Mouse (Mus musculus) limb, embryonic 14.5 days (tissue): Measurements from ENCODE around the gene Trim5. TPM values are rescaled to one million over a fixed set of nuclear protein-coding genes. Genes with fewer than 3 reads are reported as not detected.

Experiments
- ATAC-seq: fragments of 200-750 bp; cut with Nextera tagmentation; 2 replicates; pipeline ENCODE4 v1.8.0; 2017; ENCODE audit warnings: low read depth, moderate number of reproducible peaks, moderate TSS enrichment; ENCODE audit not compliant: low FRiP score
- DNase-seq: peaks from one replicate; pipeline ENCODE4 v3.0.0-alpha.2; 2015; ENCODE audit warnings: low spot score
- H3K27ac ChIP-seq: fragments of 300-500 bp; sonication (generic); replicated peaks from 2 replicates; pipeline ENCODE4 v1.5.1; 2014; ENCODE audit warnings: low read depth, mild to moderate bottlenecking, low read length, moderate library complexity, mixed read lengths
- H3K27me3 ChIP-seq: fragments of 300-500 bp; sonication (generic); 2 replicates; pipeline ENCODE4 v1.6.1; 2014; ENCODE audit warnings: low read length, mixed read lengths; ENCODE audit not compliant: control insufficient read depth, insufficient read depth
- H3K36me3 ChIP-seq: fragments of 300-500 bp; sonication (generic); 2 replicates; pipeline ENCODE4 v1.6.1; 2014; ENCODE audit warnings: mild to moderate bottlenecking, low read length, moderate library complexity, mixed read lengths; ENCODE audit not compliant: control insufficient read depth, insufficient read depth
- H3K4me1 ChIP-seq: fragments of 300-500 bp; sonication (generic); 2 replicates; pipeline ENCODE4 v1.6.1; 2014; ENCODE audit warnings: antibody characterized with exemption, low read length, mixed read lengths; ENCODE audit not compliant: control insufficient read depth, insufficient read depth
- H3K4me2 ChIP-seq: fragments of 300-500 bp; sonication (generic); replicated peaks from 2 replicates; pipeline ENCODE4 v1.6.1; 2014; ENCODE audit warnings: low read depth, mild to moderate bottlenecking, low read length, moderate library complexity; ENCODE audit not compliant: severe bottlenecking
- H3K4me3 ChIP-seq: fragments of 300-500 bp; sonication (generic); replicated peaks from 2 replicates; pipeline ENCODE4 v1.5.1; 2014; ENCODE audit warnings: low read length
- H3K9ac ChIP-seq: fragments of 300-500 bp; sonication (generic); 2 replicates; pipeline ENCODE4 v1.6.1; 2014; ENCODE audit warnings: mild to moderate bottlenecking, low read depth, low read length, moderate library complexity; ENCODE audit not compliant: severe bottlenecking
- H3K9me3 ChIP-seq: fragments of 300-500 bp; sonication (generic); 2 replicates; pipeline ENCODE4 v1.6.1; 2016; ENCODE audit warnings: low read length; ENCODE audit not compliant: control insufficient read depth
- POLR2A ChIP-seq: fragments of 200-500 bp; IDR thresholded peaks from 2 replicates; pipeline ENCODE4 v1.8.0; 2012; ENCODE audit warnings: inconsistent platforms, mild to moderate bottlenecking, moderate library complexity, borderline replicate concordance; ENCODE audit not compliant: insufficient read depth, insufficient read length; ENCODE audit errors: extremely low read depth
- WGBS: fragments of 180-500 bp; shearing (Covaris S2); extraction: QIAGEN DNeasy Blood & Tissue Kit; methylation state at CpG from one replicate; pipeline ENCODE4 v1.1.7; 2014; 5-methylcytosine and 5-hydroxymethylcytosine counted together
- polyA plus RNA-seq, 2 experiments: library from polyadenylated mRNA; depleted of rRNA in 1 of 2; stranded (reverse) in 1 of 2; unstranded in 1 of 2; fragments of >200 nt; fragmentation: Nextera tagmentation in 1 of 2; extraction: Ambion mirVana in 1 of 2; gene quantifications; 2 replicates each; pipeline versions ENCODE4 v1.2.1 to v1.2.3; 2012 to 2014

Gene Trim5
- polyA plus RNA-seq, 2 experiments = 0.10 to 0.29 TPM

DNA sequence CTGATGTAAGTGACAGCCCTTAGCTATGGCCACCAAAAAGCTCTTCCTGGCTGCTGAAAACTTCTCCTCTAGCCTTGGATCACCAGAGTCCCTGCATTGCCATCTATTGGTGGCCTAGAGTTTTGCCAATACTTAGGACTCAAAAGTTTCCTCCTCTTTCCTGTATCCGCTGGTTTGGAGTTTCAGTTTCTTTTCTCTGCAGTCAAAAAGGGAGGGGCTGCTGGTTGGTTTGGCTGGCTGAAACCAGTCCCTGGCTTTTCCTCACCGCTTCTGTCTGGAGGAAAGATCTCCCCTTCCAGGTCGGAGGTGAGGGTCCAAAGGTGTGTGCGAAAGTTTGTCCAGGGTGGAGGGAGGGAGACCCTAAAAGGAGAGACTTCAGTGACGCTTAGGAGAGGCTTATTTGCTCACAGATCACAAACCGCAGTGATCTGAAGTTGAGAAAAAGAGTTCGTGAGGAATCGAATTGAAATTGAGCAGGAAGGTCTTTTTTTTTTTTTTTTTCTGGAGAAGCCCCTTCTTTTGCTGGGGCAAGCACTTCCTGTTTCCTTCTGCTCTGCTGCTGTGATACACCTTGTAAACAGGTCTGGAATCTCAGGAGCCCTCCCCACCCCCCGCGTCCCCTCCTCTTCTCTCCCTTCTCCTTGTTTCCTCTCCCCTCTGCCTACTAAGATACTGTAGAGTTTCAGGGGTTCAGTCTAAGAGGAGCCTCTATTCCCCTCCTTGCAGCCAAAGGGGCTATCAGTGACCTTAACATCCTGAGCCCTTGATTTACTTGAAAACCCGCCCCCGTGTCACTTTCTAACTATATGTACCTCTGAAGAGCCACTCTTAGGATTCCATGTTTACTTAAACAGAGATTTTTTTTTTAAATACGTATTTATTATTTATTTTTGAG is 43.4 kb downstream of the Trim5 start, which contains the start of gene Trim34a:
TSS of gene Trim34a (plus strand) at position 171 of the 895 bp plus-strand sequence.
- peak within 1 kb of the TSS; percentile 75 for H3K9ac ChIP-seq
- H3K4me3 ChIP-seq = peak within 1 kb of the TSS; percentile 50
- peak; percentile 82; the same call in 1 of the 2 replicates for ATAC-seq
- no peaks in the 10 kb centered on the region for H3K36me3 ChIP-seq
- H3K27ac ChIP-seq = peak within 1 kb of the TSS; percentile 67
- H3K9me3 ChIP-seq = no peaks in the 10 kb centered on the region
- H3K4me1 ChIP-seq = no peaks in the 10 kb centered on the region
- peak within 1 kb of the TSS; percentile 65 for H3K4me2 ChIP-seq
- H3K27me3 ChIP-seq = no peaks in the 10 kb centered on the region
- WGBS = 7% methylated on average over 13 of the region's 13 CpGs
- peak; percentile 83 for DNase-seq
- peak; percentile 50; the same call in 1 of the 2 replicates for TF ChIP-seq POLR2A

GRCm38 (mm10) chr7:104243616-104244015 is 44.3 kb downstream of the Trim5 start:
- DNase-seq = no peak
- H3K27me3 ChIP-seq = no peaks in the 10 kb centered on the region
- H3K4me2 ChIP-seq = no peak overlapping the region
- WGBS = 76% methylated on average over 1 of the region's 1 CpGs
- H3K4me1 ChIP-seq = no peaks in the 10 kb centered on the region
- TF ChIP-seq POLR2A = no peak
- no peaks in the 10 kb centered on the region for H3K9me3 ChIP-seq
- no peak overlapping the region for H3K27ac ChIP-seq
- no peaks in the 10 kb centered on the region for H3K36me3 ChIP-seq
- no peak for ATAC-seq
- H3K9ac ChIP-seq = no peak overlapping the region
- no peak overlapping the region for H3K4me3 ChIP-seq

DNA sequence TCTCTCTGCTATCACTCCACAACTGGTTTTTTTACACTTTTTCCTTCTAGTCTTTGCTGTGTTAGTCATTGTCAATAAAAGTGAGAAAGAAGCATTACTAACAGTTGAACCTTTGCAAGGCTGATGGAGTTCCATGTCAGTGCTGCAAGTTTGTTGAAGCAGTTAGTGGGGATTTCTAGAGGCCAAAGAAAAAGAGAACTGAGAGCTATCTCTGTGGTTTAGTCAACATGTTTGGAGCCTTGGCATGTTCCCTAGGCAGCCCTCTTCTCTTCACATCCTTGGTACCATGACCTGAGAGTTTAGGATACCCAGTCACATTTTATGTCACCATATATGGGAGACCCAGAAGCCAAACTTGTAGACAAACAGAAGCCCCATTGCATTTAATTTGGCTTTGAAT is 47.0 kb downstream of the Trim5 start:
- H3K9ac ChIP-seq = no peak overlapping the region
- H3K4me2 ChIP-seq = no peak overlapping the region
- H3K4me1 ChIP-seq = no peaks in the 10 kb centered on the region
- no peak for TF ChIP-seq POLR2A
- ATAC-seq (no peak), DNase-seq (no peak)
- H3K4me3 ChIP-seq = no peak overlapping the region
- H3K27me3 ChIP-seq = no peaks in the 10 kb centered on the region
- no peaks in the 10 kb centered on the region for H3K9me3 ChIP-seq
- no peaks in the 10 kb centered on the region for H3K36me3 ChIP-seq
- no peak overlapping the region for H3K27ac ChIP-seq

DNA sequence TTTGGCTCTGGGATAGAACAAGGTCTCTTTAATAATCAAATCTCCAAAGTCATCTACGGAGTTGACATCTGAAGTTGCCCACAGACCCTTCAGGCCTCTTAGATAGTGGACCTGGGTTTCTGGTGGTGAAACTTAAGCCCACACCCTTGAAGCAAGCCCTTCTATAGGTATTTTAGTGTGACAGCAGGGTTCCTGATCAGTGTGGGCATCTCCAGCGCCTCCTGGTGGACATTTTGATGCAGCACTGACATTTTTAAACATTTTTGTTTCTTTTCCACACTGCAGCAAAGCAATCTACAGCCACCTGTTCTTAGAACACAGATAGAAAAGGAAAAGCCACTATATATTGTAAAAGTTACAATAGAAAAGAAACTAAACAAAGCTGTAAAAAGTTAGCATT is 56.7 kb downstream of the Trim5 start:
- ATAC-seq (no peak), DNase-seq (peak; percentile 12)
- WGBS = 34% methylated on average over 2 of the region's 2 CpGs

GRCm38 (mm10) chr7:104218701-104219569 is 69.0 kb downstream of the Trim5 start, which contains the start of gene Trim6:
TSS of gene Trim6 (plus strand) at chr7:104218793.
- ATAC-seq = peak; percentile 44
- H3K27me3 ChIP-seq = no peaks in the 10 kb centered on the region
- H3K9me3 ChIP-seq = no peaks in the 10 kb centered on the region
- H3K4me3 ChIP-seq = peak within 1 kb of the TSS; percentile 35
- no peak for TF ChIP-seq POLR2A
- no peaks in the 10 kb centered on the region for H3K36me3 ChIP-seq
- H3K9ac ChIP-seq = peak within 1 kb of the TSS; percentile 38; the same call in 1 of the 2 replicates
- H3K4me2 ChIP-seq = peak within 1 kb of the TSS; percentile 49
- H3K27ac ChIP-seq = no peak within 1 kb of the TSS
- H3K4me1 ChIP-seq = no peaks in the 10 kb centered on the region
- WGBS = 2% methylated on average over 37 of the region's 37 CpGs
- DNase-seq = peak; percentile 46

More for the DNA sequence above, 56.7 kb downstream of the Trim5 start:
- no peak overlapping the region for H3K4me3 ChIP-seq
- no peaks in the 10 kb centered on the region for H3K4me1 ChIP-seq
- no peaks in the 10 kb centered on the region for H3K36me3 ChIP-seq
- no peaks in the 10 kb centered on the region for H3K27me3 ChIP-seq
- TF ChIP-seq POLR2A = no peak
- H3K4me2 ChIP-seq = no peak overlapping the region
- no peak overlapping the region for H3K9ac ChIP-seq
- H3K27ac ChIP-seq = no peak overlapping the region
- no peaks in the 10 kb centered on the region for H3K9me3 ChIP-seq
